Mouse (Mus musculus) ES-Bruce4 (cell line): Measurements from ENCODE around the gene Ccdc141.

Experiments
- EP300 ChIP-seq: IDR thresholded peaks from 2 replicates; pipeline ENCODE4 v1.6.1; 2011; ENCODE audit warnings: low read depth, low read length; ENCODE audit not compliant: insufficient read depth
- POLR2A ChIP-seq: IDR thresholded peaks from one replicate; pipeline ENCODE4 v1.8.1; 2011; ENCODE audit warnings: low read length; ENCODE audit not compliant: insufficient read depth

DNA sequence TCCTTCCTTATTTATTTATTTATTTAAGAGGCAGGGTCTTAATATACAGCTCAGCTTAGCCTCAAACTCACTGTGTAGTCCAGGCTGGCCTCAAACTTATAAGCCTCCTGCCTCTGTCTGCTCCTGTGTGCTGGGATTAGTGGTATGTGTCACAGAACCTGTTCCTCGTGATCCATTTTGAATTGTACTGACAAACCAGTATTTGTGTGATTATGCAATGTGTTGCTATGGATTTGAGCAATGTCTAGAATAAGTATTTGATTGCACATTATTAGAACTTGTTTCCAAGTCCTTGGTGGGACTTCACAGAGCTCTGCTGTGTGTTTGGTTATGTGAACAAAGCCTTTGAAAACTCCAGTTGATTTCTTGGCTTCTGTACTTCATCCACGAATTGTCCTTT lies 167.3 kb downstream of the Ccdc141 start:
- TF ChIP-seq EP300 (no peak), POLR2A (no peak)
